Mouse (Mus musculus) cerebellum, adult (tissue): ENCODE results near the gene Wdr47.
"Not testable (repeated sequence)": the region's sequence is repeated elsewhere in the genome, so short reads cannot be mapped to it uniquely, and the experiment has no call there.

ENCODE experiments used
- ATAC-seq: cut with Nextera tagmentation; 2 replicates; pipeline ENCODE4 v1.9.2; 2017; ENCODE audit warnings: mild to moderate bottlenecking, moderate library complexity, mixed read lengths; ENCODE audit not compliant: insufficient number of reproducible peaks, low FRiP score, low TSS enrichment

The Wdr47 gene

DNA sequence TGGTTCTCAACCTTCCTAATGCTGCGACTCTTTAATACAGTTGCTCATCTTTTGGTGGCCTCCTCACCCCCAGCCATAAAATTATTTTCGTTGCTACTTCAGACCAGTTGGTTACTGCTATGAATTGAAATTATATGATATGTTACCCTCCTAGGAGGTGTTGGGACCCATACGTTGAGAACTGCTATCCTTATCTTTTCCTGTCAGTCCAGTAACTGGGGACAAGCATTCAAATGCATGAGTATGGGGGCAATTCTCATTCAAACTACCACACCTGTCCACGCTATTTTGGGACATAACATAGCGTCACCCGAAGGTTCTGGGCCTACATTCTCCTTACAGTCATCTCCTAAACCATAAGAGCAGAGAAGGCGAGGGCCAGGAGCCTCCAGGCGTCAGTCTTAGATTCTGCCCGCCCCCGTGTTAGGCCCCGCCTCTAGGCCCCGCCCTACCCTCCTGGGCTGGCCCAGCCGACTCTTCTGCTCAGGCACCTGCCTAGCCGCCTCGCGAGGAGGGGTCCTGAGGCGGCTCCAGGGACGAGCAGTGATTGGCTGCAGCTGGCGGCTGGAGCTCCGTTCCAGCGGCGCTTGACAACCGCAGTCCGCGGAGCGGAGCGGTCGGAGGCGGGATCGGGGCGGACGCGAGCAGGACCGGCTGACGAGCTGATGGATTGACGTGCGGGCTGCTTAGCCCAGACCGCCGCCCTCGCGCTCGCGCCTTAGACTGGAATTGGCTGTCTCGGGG lies at the start of gene Wdr47:
Gene Wdr47 (plus strand): TSS at position 494 of the 744 bp plus-strand sequence.
- ATAC-seq = peak; percentile 96

DNA sequence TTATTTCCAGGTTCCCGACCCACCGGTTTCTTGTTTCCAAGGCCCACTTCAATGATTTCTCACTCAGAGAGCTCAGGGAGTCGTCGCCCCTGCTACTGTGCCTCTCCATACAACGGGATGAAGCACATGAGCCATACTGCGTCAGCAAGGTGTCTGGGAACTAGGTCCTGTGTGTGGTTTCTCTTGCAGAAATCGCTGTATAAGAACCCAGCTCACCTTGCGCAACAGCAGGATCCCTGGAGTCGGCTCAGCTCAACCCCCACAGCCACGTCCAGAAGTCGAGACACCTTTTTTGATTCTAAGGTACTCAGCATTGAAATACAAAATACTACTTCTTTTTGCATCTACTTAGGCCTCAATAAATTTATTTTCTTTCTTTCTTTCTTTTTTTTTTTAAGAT lies 48.8 kb upstream of the Wdr47 start:
- no peak for ATAC-seq

DNA sequence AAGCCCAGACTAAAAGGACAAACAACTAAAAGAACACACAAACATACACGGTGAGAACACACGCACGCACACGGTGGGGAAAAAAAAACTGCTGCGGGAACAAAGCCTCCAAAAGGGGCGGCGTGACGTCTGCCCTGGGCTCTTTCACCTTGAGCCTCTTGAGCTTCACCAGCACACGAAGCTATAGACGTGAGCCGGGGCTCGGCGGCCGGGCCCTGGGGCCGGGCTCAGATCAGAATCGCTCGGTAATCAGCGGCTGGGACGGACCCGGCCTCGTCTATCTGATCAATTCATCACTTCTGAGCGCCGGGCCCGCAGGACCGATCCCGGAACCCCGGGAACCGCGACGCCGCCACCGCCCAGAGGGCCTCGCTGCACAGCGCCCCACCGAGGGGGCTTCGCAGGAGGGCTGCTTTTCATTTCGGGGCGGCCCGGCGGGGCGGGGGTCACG lies 36.9 kb upstream of the Wdr47 start:
- ATAC-seq = peak; percentile 47

DNA sequence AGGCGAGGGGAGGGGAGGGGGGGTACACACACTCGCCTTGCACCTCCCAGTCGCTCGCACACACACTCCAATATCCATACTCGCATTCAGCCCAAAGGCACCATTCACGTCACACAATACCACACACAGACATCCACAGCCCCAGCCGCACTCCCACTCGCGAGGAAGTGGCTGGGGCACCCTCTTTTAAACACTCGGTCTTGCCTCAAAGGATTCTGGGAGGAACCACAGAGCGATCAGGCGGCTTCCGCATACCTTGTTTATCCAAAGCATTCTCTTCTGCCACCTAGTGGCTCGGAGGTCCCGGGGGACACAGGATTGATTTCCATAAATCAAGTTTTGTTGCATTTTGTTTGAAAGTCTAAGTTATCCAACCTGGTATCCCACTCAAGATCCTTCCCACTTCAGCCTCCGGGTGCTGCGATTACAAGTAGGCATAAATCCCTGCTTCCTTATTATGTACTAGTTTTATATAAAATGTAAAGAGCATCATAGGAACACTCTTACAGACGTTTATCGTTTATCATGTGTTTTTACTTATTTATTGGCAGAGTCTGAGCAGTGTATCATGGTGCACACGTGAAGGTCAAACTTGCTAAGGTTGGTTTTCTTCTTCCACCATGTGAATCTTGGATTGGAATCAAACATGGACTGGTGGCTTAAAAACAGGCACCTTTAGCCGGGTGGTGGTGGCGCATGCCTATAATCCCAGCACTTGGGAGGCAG lies 36.3 kb upstream of the Wdr47 start:
- ATAC-seq = peak; percentile 94

DNA sequence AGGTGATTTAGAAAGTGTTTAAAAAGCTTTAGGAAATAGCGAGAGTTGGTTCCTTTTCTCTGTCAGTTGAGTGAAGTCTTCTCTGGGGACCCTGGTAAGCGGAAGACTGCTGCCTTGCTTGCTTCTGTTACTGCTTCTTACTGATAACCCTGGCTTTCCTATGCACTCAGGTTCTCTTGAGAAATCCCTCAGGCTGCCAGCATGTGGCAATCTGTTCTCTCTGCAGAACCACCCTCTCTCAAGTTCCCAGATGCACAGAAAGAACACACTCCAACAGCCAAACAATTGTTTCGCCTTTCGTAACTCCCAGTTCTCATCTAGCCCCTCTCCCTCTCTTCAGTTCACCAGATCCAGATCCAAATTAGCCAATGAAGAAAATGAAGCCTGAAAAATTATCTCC lies 33.2 kb upstream of the Wdr47 start:
- no peak for ATAC-seq

DNA sequence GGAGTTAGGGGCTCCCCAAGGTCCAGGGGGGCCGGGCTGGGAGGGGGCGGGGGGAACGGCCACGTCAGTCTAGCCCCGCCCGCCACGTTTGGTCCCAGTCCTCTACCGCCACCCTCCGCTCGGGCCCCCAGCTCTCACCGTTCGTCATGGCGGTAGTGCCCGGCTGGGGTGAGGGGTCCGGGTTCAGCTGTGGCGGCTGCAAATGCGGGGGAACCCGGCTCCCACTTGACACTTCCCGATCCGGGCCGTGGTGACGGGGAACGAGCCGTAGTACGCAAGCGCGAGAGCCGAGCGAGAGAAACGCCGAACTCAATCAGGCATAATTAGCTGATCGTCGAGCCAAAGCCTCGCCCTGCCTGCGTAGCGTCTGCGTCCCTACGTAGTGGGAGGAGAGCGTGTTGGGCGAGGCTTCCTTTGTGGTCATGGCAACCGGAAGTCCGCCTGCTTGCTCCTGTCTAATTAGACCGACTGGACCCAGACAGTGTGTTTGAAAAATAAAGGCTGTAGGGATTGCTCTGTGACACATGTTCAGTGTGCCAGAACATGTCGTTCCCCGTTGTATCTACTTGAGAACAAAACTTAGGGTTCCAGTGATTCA lies 28.8 kb upstream of the Wdr47 start, which contains the start of gene Tmem167b:
Gene Tmem167b (minus strand): TSS at position 334 of the 598 bp plus-strand sequence.
- ATAC-seq = peak; percentile 97

DNA sequence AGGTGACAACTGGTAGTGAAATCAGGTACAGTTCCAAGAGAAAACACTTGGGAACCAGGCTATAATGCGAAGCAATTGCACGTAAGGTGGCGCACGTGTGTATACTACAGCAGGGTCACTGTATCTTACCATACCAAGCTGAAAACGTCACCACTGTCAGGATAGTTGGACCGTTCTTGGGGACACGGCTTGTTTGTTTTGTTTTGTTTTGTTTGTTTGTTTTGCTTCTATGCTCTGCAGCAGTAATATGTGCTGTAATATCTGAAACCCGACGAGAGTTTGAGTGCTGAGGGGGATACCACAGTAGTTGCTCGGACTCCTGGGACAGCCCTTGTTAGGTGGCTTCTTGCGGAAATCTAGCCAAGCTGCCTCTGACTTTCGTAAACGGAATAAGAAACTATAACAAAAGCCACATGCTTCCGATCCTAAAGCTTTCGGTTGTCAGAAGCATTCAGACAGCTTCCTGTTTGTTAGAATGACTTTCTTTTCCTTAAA lies 28.3 kb upstream of the Wdr47 start:
- peak; percentile 41 for ATAC-seq

DNA sequence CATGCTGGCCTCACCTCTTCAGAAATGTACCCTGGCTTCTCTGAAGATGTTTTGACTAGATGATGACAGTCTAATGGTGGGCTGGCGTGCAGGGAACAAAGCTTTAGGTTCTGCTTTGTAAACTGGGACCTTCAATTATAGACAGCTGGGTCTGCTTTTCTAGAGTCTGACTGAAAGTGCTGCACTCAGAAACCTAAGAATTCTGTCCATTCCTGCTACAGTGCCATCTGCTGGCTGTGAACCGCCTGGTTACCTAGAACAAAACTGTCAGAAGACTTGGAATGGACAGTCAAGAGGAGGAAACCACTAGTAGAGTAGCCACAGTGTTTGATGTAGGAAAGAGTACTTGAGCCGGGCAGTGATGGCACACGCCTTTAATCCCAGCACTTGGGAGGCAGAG lies 27.8 kb upstream of the Wdr47 start:
- ATAC-seq = peak; percentile 26

DNA sequence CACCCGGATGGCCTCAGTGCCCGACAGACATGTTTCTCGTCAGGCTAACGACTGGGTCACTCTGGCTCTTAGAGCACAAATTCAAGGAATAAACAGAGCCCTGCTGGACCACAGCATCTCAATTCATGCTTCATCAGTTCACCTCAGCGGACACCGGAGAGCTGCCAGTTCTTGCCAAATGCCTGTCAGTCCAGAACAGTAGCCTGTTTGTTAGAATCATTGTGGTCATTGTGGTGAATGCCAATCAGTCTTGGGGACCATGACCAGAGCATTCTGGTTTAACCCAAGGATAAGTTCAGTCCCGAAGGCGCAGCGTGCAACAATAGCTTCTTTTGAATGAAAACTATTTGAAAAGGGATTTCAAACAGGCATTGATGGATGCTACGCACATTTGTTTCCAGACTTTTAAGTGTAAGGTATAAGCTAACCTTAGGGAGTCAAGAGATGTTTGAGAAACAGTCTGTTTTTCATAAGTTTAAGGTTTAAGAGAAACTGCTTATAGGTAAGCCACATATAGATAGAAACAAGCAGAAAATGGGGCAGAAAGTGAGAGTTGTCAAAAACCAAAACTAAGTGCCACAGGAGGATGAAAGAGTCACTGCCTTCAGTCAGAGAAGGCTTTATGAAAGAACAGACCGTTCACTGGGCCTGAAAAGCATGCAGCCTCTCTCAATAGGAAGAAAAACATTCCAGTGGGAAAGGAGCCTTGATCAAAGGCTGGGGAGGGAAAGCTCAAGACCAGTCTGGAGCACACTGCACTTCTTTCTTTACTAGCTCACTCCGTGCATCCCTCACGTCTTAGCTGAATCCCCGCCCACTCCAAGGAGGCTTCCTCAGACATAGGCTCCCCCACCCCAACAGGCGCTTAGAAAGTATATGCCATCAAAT lies 22.8 kb upstream of the Wdr47 start:
- no peak for ATAC-seq

DNA sequence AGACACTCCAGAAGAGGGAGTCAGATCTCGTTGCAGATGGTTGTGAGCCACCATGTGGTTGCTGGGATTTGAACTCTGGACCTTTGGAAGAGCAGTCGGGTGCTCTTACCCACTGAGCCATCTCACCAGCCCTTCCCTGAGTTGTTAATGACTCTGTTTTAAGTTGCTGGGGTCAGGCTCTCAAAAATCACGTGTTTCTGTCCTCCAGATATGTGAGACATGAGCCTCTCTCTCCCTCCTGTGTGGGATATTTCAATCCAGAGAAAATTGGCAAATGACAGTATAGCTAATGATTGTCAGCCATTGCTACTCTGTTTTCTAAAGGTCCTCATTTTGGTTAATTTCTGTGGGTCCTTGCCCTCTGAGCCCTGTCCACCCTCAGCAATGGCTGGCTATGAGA lies 21.4 kb upstream of the Wdr47 start:
- ATAC-seq = not testable (repeated sequence)

DNA sequence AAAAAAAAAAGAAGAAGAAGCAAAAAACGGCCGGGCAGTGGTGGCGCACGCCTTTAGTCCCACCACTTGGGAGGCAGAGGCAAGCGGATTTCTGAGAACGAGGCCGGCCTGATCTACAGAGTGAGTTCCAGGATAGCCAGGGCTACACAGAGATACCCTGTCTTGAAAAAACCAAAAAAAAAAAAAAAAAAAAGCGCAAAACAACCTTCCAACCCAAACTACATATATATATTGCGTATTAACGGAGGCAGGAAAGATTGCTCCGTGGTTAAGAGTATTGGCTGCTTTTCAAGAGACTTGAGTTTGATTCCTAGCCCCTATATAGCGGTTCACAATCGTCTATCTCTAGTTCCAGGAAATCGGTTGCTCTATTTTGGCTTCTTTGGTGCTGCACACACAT lies 20.3 kb upstream of the Wdr47 start:
- ATAC-seq = no peak

DNA sequence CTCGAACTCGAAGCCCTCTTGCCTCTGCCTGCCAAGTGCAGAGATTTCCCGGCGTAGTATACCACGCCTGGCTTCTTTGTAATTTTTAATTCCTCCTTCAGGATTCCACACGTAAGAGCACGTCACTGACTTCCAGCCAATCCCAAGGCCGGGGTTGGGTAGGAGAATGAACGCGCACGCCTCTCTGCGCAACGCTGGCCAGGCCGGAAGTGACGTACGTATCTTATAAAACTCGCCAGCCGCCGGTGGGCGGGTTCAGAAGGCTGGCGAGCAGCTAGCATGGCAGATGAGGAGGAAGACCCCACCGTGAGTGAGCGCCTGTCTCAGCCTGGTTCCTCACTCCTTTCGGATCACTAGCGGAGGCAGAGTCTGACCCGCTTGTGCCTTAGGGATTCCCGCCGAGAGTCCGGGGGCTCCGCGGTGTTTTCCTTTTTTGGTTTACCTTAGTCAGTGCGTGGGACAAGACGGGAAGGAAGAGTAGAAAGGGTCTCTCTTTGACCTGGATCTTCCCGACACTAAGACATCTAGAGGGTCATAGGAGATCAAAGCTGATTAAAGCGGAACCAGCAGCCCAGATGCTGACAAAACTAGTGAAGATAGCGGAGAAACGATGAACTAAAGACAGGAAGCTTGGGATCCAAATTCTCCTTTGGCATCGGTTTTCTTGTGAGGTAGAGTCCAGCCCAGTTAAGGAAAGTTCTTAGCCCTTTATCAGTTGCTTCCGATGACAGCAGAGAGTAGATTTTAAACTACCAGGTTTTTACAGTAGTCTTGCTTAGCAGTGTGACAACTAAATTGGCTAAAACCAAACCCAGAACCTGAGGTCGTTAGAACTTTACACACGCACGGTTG lies 19.4 kb upstream of the Wdr47 start, which contains the start of gene Taf13:
Gene Taf13 (plus strand): TSS at position 256 of the 852 bp plus-strand sequence.
- ATAC-seq = peak; percentile 97

DNA sequence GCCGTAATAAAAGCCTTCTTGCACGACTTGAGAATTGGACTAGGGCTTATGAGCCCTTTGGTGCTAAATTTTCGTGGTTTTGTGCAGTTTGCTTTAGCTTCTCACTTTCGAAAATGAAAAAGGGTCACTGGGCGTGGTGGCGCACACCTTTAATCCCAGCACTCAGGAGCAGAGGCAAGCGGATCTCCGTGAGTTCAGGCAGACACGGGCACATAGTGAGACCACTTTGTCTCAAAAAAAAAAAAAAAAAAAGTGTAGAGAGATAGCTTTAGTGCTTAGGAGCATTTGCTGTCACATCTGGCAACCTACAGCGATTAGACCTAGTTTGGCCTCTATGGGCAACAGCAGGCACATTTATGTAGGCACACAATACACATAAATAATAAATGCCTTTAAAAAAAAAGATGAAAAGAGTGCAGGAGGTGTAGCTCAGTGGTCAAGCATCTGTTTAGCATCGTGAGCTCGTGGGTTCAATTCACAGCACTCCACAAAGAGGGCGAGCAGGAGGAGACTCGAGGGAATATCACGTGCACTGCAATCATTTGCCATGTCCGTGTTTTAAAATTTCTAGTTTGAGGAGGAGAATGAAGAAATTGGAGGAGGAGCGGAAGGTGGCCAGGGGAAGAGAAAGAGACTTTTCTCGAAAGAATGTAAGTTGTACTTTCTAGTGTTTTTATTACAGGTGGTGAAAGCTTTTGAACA lies 18.6 kb upstream of the Wdr47 start:
- no peak for ATAC-seq

DNA sequence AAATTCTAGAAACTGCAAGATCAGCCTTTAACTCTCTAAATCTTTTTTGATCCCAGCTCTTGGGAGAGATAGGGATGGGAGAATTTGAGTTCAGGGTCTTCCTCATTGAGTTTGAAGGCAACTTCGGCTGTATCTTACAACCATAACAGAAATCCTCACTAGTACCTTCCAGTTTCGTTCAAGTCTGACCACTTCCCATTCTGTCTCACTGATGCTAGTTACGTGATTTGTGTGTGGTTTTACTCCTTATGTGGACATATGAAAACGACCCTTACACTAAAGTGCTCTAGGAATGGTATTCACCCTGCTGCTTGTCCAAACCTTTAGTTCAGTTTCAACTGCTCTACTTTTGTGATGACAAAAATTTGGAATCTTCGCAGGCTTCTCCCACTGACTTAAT lies 17.1 kb upstream of the Wdr47 start:
- no peak for ATAC-seq

DNA sequence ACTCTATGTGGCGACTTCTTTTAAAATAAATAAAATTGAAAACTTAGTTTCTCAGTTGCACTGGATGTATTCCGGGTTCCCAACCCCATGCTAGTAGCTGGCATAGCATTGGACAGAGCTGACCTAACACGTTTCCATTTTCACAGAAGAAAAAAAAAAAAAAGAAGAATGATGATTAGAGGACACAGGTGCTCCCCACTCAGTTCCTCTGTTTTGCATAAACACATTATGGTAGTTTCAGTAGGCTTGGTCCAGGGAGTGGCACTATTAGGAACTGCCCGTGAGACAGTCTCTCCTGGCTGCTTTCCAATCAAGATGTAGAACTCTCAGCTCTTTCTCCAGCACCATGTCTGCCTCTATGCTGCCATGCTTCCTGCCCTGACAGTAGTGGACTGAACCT lies 6.5 kb upstream of the Wdr47 start:
- no peak for ATAC-seq

DNA sequence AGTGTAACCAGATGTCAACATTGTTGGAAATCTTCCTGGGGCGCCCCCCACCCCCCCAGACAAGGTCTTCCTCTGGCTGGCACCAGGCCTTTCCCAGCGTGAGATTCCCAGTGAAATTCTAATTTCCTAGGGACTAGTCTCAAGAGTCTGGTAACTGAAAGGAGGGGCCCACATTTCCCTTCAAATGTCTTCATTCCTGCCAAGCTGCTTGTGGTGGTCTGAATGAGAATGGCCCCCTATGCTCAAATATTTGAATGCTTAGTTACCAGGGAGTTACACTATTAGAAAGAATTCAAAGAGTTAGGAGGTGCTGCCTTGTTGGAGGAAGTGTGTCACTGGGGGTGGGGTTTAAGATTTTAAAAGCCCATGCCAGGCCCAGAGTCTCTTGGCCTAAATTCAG lies 2.6 kb upstream of the Wdr47 start:
- ATAC-seq = no peak

DNA sequence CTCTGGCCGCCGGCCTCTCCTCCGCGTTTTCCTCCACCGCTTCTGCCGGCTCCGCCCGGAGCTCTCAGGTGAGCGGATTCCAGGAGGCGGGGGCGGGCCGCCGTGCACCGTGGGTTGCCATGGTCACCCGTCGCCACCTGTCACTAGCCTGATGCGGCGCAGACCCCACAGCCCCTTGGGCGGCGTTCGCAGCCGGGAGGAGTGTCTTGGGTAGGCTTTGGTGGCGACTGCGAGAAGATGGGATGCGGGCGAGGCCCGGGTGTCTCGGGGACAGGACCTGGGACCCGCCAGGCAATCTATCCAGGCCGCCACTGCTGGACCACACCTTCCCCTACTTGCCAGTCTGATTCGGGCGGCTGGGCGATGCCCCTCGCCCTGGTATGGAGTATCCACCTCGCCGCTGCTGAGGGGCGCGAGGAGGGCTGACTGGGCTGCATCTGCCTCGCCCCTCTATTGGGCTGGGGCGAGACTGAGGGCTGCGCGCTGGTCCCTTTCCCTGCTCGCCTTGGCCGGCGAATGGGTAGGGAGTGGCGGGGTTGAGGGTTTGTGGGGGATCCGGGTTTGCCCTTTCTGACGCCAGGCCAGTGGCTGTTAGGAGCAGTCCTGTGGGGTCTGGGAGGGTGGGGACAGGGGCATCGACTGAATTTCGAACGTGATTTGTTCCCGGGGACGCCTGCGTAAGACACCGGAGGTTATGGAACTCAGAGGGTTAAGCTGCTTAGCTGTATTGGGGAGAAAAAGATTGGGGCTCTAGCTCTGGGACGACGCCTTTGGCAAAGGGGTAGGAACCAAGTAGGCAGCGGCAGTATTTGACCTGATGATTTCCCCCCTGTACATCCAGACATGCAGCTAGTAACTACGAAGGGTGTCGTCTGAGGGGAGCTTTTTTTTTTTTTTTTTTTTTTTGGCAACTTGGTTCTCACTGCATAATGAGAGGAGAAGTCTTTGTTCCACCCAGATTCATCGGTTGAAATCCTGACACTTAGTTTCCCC lies 747 bp downstream of the Wdr47 start:
- ATAC-seq = peak; percentile 24
